Mouse (Mus musculus) CH12F3 (cell line): ENCODE measurements around the gene Cyp2u1.

Source experiments
- in situ Hi-C: fragments of 300-500 bp; cut with MboI; formaldehyde crosslinking; loops from 2 replicates; pipeline ENCODE4 v1.14.3; 2020; ENCODE audit warnings: low sequenced_read_pairs

Cyp2u1 gene

DNA sequence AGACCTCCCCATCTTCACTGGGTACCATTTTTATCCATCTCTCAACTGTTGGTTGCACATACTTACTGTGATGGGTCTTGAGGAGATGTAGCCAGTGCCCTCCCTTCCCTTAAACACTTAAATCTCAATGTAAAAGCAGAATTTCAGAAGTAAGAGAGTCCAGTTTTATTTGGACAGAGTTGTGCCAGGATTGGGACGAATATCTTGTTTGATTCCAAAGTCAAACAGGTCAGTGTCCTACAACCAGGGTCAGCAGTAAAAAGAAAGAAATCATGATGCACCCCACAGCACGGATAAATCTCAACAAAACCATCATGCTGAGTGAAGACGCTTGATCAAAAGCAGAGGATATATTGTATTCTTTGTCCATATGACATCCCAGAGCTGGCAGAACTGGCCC, 4.8 kb upstream of the Cyp2u1 start:
- in situ Hi-C loops, result no loop called here

DNA sequence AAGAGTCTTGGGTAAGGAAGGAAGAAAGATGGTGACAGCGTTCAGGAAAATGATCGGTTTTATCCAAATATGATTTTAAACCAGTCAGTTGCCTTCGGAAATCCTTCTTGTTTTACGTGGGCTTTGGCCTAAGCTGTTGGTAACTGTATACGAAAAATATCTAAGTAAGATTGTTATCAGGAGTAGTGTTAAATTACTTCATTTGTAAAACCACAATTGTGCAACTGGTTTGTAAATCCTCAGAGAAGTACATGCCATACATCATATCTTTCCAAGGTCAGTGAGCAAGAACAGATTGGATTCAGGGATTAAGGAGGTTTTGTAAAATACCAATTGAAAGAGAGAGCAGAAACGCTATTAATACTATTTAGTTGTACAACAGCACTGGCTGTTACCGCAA, 3.2 kb upstream of the Cyp2u1 start:
- in situ Hi-C loops, result no loop called here

- in situ Hi-C loops, result no loop called here
Measured at GRCm38 (mm10) chr3:131303320-131303714, 290 bp upstream of the Cyp2u1 start.

GRCm38 (mm10) chr3:131299908-131300307, 3.1 kb downstream of the Cyp2u1 start:
- in situ Hi-C loops, result no loop called here

- in situ Hi-C loops, result no loop called here
Measured at GRCm38 (mm10) chr3:131299078-131299477, 3.9 kb downstream of the Cyp2u1 start.

DNA sequence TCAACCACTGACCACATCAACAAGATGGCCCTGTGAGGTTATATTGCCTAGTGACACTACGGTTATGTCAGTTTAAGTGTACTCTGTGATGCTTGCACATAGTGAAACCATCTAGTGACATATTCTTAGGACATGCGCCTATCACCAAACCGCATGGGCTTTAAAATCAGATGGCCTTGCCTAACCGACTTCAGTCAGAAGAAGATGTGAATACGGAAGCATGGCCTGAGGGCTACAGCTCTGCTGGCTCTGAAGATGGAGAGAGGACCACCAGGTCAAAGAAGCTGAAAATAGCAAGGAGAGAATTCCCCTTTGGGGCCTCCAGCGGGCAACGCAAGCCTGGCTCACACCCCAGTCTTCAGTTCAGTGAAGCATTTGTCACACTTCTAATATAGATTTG, 6.1 kb downstream of the Cyp2u1 start:
- in situ Hi-C loops, result no loop called here

GRCm38 (mm10) chr3:131295513-131296200, 7.4 kb downstream of the Cyp2u1 start:
- in situ Hi-C loops, result no loop called here

DNA sequence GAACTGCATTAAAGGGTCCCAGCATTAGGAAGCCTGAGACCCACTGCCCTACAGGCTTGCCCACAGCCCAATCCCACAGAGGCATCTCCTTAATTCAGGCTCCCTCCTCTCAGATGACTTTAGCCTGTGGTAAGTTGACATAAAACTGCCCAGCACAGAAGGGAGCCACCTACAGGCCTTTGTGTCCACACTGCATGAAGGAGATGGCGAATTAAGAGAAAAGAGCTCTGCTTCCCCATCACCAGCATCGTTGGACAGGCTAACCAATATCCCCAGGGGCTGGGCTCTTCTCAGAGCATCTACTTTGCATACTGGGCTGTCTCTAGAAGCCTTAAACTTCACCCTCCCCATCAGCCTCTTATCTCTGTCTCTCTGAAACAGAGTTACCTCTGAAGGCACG, 8.5 kb downstream of the Cyp2u1 start:
- in situ Hi-C loops, result no loop called here

GRCm38 (mm10) chr3:131292959-131293358, 10.1 kb downstream of the Cyp2u1 start:
- in situ Hi-C loops, result no loop called here

- in situ Hi-C loops, result no loop called here
Measured at GRCm38 (mm10) chr3:131292349-131292748, 10.7 kb downstream of the Cyp2u1 start.

- in situ Hi-C loops, result no loop called here
Measured at GRCm38 (mm10) chr3:131291890-131292289, 11.1 kb downstream of the Cyp2u1 start.

GRCm38 (mm10) chr3:131274151-131274550, 28.9 kb downstream of the Cyp2u1 start:
- in situ Hi-C loops, result no loop called here

GRCm38 (mm10) chr3:131272374-131273100, 30.5 kb downstream of the Cyp2u1 start:
- in situ Hi-C loops, result no loop called here

- in situ Hi-C loops, result no loop called here
Measured at GRCm38 (mm10) chr3:131271559-131272373, 31.3 kb downstream of the Cyp2u1 start, which contains the start of gene Hadh. TSS of gene Hadh (minus strand) at chr3:131272101.

GRCm38 (mm10) chr3:131271157-131271556, 31.9 kb downstream of the Cyp2u1 start:
- in situ Hi-C loops, result no loop called here

DNA sequence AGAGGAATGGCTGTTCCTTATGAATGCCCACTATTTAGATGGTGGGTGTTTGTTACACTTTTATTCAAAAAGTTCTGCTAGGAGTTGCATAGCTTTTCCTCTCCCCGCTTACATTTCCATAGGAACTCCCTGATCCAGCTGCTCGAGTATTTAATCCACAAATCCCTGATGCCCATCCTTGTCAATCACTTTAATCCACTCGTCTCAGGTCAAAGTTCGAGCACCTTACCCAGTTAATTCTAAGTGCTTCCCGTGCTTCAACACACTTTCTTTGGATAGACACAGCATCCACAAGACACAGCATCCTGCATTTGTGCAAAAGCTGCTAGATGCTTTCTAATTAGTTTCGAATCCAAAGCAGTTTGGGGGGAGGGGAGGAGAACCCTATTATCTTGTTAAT, 32.6 kb downstream of the Cyp2u1 start:
- in situ Hi-C loops, result no loop called here

DNA sequence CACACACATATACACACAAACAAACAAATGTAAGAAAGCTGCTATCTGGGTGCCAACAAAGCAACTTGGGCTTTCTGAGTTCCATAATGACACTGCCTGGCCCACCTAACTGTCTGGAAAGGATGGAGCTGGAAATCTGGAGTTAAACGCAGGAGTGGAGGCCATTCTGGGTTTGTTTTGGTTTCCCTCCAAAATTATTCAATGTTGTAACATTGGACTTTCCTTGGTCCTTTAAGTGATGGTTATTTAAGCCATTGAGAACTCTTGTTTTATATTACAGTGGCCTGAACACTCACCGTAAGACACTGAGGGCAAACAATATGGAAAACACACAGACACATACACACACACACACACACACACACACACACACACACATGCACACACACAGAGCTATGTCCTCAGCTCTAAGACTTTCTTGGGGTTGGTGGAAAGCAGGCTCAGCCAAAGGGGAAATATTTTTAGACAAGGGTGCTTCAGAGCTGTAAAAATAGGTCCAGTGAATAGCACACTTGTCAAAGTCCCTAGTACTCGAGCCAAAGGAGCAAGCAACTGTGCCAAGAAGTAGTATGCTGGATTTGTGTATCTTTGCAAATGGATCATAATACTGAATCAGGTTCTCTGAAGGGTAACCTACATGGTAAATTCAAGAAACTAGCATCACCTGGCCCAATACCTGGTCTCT, 36.5 kb downstream of the Cyp2u1 start:
- in situ Hi-C loops, result no loop called here

- in situ Hi-C loops, result no loop called here
Measured at GRCm38 (mm10) chr3:131265516-131265915, 37.5 kb downstream of the Cyp2u1 start.

GRCm38 (mm10) chr3:131263766-131264486, 39.1 kb downstream of the Cyp2u1 start:
- in situ Hi-C loops, result no loop called here

DNA sequence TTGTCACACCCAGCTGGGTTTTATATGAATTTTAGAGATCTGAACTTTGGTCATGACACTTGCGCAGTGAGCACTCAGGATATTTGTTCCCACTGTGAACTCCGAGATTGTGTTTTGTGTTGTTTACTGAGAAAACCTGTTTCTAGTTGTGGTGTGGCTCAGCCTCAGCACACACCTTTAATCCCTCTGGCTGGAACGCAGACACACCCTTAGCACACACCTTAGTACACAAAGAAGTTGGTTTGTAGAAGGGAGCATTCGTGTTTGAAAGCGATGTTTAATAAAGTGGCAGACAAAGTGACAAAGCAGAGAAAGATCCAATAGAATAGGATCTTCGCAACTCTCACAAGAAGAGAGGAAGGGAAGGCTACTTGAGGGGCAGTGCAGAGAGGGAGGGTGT, 42.6 kb downstream of the Cyp2u1 start:
- in situ Hi-C loops, result no loop called here
